Mouse (Mus musculus): ENCODE measurements around the gene Trim67. TPM values are rescaled to one million over a fixed set of nuclear protein-coding genes. Genes with fewer than 3 reads are reported as not detected.

Gene Trim67
- polyA plus RNA-seq, 1 experiment from 2014 or later, result 0.19 TPM

DNA sequence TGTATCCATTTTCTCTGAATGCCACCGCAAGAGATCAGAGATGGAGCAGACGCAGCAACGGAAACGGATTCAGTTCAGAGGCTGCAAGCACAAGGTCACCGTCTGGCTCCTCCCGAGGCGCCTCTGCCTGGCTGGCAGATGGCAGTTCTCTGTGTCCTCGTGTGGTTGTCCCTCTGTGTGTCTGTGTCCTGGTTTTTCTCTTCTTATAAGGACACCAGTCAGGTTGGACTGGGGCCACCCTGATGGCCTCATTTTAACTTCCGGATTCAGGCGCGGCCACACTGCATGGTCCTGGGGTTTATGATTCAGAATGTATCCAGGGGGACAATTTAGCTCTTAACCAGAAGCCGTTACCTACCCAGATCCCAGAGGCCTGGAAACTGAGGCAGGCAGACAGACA lies 23.0 kb downstream of the Trim67 start:
- ATAC-seq (replicated peaks; ENCODE audit: insufficient number of reproducible peaks, insufficient read depth, low FRiP score, low read depth), result no peak
- Histone ChIP-seq H3K4me3 (no peak overlapping the region), H3K27me3 (no peaks in the 10 kb centered on the region), H3K4me2 (no peak overlapping the region), H3K36me3 (no peaks in the 10 kb centered on the region), H3K9ac (no peak overlapping the region), H3K27ac (no peak overlapping the region), H3K9me3 (replicated peaks) (no peaks in the 10 kb centered on the region), H3K4me1 (replicated peaks) (0 out of 2 replicates have a peak, but pooled peaks cover 3% of the 10 kb centered on the region)
- 82% methylated on average over 12 of the region's 12 CpGs for WGBS

DNA sequence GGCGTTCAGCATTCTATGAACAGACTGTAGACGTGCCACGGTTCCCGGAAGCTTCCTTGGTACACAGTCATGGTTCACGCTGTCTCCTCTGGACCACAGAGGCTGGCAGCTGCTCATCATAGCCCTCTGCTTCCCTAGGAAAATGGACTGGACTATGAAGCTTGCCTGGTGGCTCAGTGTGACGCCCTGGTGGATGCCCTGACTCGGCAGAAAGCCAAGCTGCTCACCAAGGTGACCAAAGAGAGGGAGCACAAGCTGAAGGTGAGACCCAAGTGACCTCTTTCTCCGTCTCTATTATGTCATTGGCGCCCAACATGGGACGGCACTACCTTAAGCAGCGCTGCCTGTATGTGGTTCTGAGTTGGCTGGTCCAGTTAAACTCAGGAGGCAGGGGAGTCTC lies 24.0 kb downstream of the Trim67 start:
- Histone ChIP-seq H3K27ac (no peak overlapping the region), H3K36me3 (no peaks in the 10 kb centered on the region), H3K9ac (no peak overlapping the region), H3K4me1 (replicated peaks) (0 out of 2 replicates have a peak, but pooled peaks cover 3% of the 10 kb centered on the region), H3K9me3 (replicated peaks) (no peaks in the 10 kb centered on the region), H3K27me3 (0 out of 2 replicates have a peak, but pooled peaks cover 1% of the 10 kb centered on the region), H3K4me3 (no peak overlapping the region), H3K4me2 (no peak overlapping the region)
- no peak for ATAC-seq (replicated peaks; ENCODE audit: insufficient number of reproducible peaks, insufficient read depth, low FRiP score, low read depth)
- WGBS, result 85% methylated on average over 11 of the region's 11 CpGs

DNA sequence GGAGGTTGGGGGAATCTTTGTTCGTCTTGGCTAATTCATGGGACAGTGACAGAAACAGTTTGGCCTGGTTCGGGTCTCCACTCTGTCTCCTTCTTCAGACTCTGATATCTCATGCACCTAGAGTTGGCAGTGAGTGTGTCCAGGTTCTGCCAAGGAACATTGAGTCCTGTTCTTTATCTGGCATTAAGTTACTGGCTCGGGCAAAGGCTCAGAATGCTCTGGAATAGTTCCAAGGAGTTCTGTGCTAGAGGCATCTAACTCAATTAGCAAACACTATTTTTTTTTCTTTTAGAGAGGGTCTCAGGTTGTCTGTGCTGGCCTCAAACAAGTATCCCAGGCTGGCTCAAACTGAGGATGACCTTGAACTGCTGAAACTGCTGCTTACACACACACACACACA lies 24.5 kb downstream of the Trim67 start:
- Histone ChIP-seq H3K36me3 (no peaks in the 10 kb centered on the region), H3K4me2 (no peak overlapping the region), H3K9me3 (replicated peaks) (no peaks in the 10 kb centered on the region), H3K27ac (no peak overlapping the region), H3K4me1 (replicated peaks) (0 out of 2 replicates have a peak, but pooled peaks cover 3% of the 10 kb centered on the region), H3K4me3 (no peak overlapping the region), H3K9ac (no peak overlapping the region), H3K27me3 (0 out of 2 replicates have a peak, but pooled peaks cover 2% of the 10 kb centered on the region)
- no peak for ATAC-seq (replicated peaks; ENCODE audit: insufficient number of reproducible peaks, insufficient read depth, low FRiP score, low read depth)
- WGBS, result 76% methylated on average over 3 of the region's 3 CpGs

DNA sequence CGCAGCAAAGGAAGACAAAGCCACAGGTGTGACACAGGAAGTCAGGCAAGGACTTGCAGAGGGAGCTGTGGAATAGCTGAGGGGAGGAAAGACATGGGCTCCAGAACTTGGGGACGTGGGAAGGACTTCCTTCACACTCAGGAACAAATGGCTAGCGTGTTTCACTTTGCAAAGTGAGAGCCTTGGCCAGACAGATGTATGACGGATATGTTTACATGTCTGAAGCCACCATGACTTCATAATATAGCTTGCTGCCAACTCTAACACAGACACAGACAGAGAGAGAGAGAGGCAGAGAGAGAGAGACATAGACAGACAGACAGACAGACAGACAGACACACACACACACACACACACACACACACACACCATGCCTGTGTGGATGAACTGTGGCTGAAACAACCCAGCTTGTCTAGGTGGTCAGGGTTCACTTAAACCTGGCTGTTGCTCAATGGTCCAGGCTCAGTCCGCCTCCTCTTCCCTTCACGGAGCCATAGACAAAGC lies 26.8 kb downstream of the Trim67 start:
- H3K4me2 ChIP-seq, result no peak overlapping the region
- no peak overlapping the region for H3K9ac ChIP-seq
- no peak for ATAC-seq (replicated peaks; ENCODE audit: insufficient number of reproducible peaks, insufficient read depth, low FRiP score, low read depth)
- no peaks in the 10 kb centered on the region for H3K9me3 ChIP-seq (replicated peaks)
- no peak overlapping the region for H3K4me3 ChIP-seq
- 0 out of 2 replicates have a peak, but pooled peaks cover 4% of the 10 kb centered on the region for H3K27me3 ChIP-seq
- H3K36me3 ChIP-seq, result no peaks in the 10 kb centered on the region
- WGBS, result 61% methylated on average over 6 of the region's 6 CpGs
- H3K4me1 ChIP-seq (replicated peaks), result 0 out of 2 replicates have a peak, but pooled peaks cover 3% of the 10 kb centered on the region
- no peak overlapping the region for H3K27ac ChIP-seq

DNA sequence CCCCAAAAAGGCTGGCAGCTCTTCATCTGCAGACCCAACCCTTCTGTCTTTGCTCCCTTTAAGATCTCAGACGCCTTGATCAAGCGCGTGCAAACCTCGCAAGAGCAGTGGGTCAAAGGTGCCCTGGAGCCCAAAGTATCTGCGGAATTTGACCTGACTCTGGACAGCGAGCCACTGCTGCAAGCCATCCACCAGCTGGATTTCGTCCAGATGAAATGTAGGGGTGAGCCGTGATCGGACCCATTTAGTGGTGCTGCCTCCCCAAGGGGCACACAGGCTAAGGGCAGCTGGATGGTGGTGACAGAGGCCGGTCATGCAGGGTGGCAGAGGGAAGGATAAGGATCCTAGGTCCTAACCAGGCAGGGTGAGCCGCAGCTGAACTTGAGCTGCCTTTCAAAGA lies 27.2 kb downstream of the Trim67 start:
- 0 out of 2 replicates have a peak, but pooled peaks cover 4% of the 10 kb centered on the region for H3K27me3 ChIP-seq
- no peak overlapping the region for H3K9ac ChIP-seq
- no peak overlapping the region for H3K4me2 ChIP-seq
- ATAC-seq (replicated peaks; ENCODE audit: insufficient number of reproducible peaks, insufficient read depth, low FRiP score, low read depth), result no peak
- H3K27ac ChIP-seq, result no peak overlapping the region
- no peaks in the 10 kb centered on the region for H3K36me3 ChIP-seq
- no peaks in the 10 kb centered on the region for H3K9me3 ChIP-seq (replicated peaks)
- H3K4me3 ChIP-seq, result no peak overlapping the region
- 36% methylated on average over 11 of the region's 11 CpGs for WGBS
- 0 out of 2 replicates have a peak, but pooled peaks cover 3% of the 10 kb centered on the region for H3K4me1 ChIP-seq (replicated peaks)

DNA sequence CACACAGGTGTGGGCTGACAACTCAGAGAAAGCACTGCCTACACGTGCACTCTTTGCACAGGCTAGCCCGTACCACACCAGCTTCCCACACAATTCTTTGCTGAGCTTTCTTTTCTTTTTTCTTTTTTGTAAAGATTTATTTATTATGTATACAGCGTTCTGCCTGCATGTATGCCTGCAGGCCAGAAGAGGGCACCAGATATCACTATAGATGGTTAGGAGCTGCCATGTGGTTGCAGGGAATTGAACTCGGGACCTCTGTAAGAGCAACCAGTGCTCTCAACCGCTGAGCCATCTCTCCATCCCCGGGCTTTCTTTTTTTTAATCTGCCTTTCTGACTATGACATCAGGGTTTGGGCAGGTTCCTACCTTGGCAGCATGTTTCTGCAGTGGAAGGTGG lies 30.6 kb downstream of the Trim67 start:
- Histone ChIP-seq H3K9ac (no peak overlapping the region), H3K4me2 (no peak overlapping the region), H3K36me3 (no peaks in the 10 kb centered on the region), H3K27ac (no peak overlapping the region), H3K9me3 (replicated peaks) (no peaks in the 10 kb centered on the region), H3K4me3 (no peak overlapping the region), H3K27me3 (0 out of 2 replicates have a peak, but pooled peaks cover 4% of the 10 kb centered on the region), H3K4me1 (replicated peaks) (peaks cover 9% of the 10 kb centered on the region; the same call in 1 of the 2 replicates)
- no peak for ATAC-seq (replicated peaks; ENCODE audit: insufficient number of reproducible peaks, insufficient read depth, low FRiP score, low read depth)
- WGBS, result 77% methylated on average over 6 of the region's 6 CpGs

DNA sequence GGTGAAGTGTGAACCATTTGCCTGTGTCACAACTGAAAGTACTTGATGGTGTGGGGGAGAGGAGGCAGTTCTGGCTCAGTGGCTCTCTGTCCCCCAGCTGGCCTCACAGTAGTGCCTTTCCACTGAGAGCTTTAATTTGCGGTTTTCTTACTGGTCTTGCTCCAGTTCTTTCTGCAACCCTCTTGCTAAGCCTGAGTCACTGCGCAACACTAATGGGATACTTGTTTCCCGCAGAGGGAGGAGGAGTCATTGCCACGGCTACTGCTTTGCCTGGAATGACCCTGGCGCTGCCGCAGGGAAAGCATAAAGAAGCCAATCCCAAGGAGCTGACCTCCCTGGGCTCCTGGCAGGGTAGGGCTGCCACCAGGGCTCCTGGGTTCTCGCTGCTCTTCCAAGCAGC lies 33.8 kb downstream of the Trim67 start:
- WGBS, result 33% methylated on average over 7 of the region's 7 CpGs
- Histone ChIP-seq H3K36me3 (no peaks in the 10 kb centered on the region), H3K4me3 (no peak overlapping the region), H3K27ac (no peak overlapping the region), H3K27me3 (0 out of 2 replicates have a peak, but pooled peaks cover 4% of the 10 kb centered on the region), H3K9me3 (replicated peaks) (no peaks in the 10 kb centered on the region), H3K4me1 (replicated peaks) (peaks cover 6% of the 10 kb centered on the region; the same call in 1 of the 2 replicates), H3K4me2 (no peak overlapping the region), H3K9ac (no peak overlapping the region)
- no peak for ATAC-seq (replicated peaks; ENCODE audit: insufficient number of reproducible peaks, insufficient read depth, low FRiP score, low read depth)

DNA sequence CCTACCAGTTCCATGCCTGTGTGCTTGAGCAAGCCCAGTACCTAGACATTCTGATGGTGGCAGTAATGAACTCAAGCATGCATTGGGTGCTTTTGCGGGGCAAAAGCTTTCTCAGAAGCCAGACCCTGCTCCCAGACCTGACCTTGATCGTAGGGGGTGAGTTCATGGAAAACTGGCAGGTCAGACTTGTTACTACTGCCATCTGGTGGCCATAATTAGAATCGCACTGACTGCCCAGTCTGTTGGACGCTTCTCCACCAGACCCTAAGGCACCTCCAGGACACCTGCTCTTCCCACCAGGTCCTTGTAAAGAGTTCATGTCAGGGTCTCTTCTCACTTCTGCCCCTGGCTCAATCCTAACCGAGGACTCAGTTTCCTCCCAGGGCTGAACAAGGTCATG lies 34.5 kb downstream of the Trim67 start:
- H3K4me2 ChIP-seq, result no peak overlapping the region
- H3K36me3 ChIP-seq, result no peaks in the 10 kb centered on the region
- ATAC-seq (replicated peaks; ENCODE audit: insufficient number of reproducible peaks, insufficient read depth, low FRiP score, low read depth), result 0 out of 2 replicates have a peak, but pooled peaks have one; percentile 13
- H3K4me1 ChIP-seq (replicated peaks), result peaks cover 6% of the 10 kb centered on the region; the same call in 1 of the 2 replicates
- no peak overlapping the region for H3K9ac ChIP-seq
- 4% methylated on average over 5 of the region's 5 CpGs for WGBS
- H3K27ac ChIP-seq, result no peak overlapping the region
- 0 out of 2 replicates have a peak, but pooled peaks cover 2% of the 10 kb centered on the region for H3K27me3 ChIP-seq
- H3K4me3 ChIP-seq, result no peak overlapping the region
- H3K9me3 ChIP-seq (replicated peaks), result no peaks in the 10 kb centered on the region

DNA sequence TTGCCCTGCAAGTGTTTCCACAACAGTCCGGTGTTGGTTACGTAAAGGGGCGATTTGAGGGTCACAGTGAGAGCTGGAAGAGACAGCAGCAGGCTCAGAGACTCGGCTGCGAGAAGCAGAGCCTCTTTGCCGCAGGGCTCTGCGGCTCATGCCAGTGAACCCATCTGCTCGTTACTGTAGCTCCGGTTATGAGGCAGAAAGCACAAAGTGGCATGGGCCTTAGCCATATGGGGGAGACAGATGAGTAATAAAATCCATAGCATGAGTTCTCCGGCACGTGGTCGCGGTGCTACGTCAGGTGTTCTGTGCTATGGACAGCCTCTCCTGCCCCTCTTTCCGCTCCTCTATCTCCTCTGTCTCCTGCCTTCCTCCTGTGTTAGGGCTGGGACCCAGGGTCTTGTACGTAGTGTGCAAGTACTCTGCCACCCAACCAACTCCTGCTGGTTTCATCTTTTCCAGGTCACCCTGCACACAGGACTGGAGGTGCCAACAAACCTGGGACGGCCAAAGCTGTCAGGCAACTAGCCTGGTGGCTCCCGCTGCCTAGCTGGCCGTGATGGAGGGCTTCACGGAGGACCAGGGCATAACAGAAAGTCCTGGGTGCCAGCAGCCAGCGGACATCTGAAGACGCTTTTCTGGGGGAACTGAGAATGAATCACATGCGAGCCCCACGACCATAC lies 35.8 kb downstream of the Trim67 start:
- Histone ChIP-seq H3K27ac (no peak overlapping the region), H3K4me3 (no peak overlapping the region), H3K27me3 (no peaks in the 10 kb centered on the region), H3K9me3 (replicated peaks) (no peaks in the 10 kb centered on the region), H3K9ac (no peak overlapping the region), H3K36me3 (no peaks in the 10 kb centered on the region), H3K4me1 (replicated peaks) (peaks cover 15% of the 10 kb centered on the region), H3K4me2 (no peak overlapping the region)
- no peak for ATAC-seq (replicated peaks; ENCODE audit: insufficient number of reproducible peaks, insufficient read depth, low FRiP score, low read depth)
- WGBS, result 80% methylated on average over 24 of the region's 24 CpGs

DNA sequence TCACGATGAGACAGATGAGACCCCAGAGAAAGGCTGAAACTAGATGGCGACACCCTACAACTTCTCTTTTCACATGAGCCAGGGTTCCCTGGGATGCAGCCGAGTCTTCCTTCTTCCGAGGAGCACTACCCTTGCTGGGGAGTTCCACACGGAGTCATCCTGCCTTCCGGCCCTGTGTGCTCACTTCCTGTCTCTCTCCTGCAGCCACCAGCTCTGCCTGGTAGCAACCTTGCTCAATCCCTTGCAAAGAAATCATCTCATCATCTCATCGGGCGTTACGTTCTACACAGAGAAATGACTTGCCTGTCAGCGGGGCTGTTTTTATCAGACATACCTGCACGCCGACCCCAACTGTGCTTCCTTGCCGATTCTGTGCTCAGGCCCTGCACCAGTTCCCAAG lies 37.2 kb downstream of the Trim67 start:
- Histone ChIP-seq H3K9ac (no peak overlapping the region), H3K4me1 (replicated peaks) (peaks cover 22% of the 10 kb centered on the region), H3K27ac (no peak overlapping the region), H3K36me3 (no peaks in the 10 kb centered on the region), H3K4me2 (no peak overlapping the region), H3K27me3 (no peaks in the 10 kb centered on the region), H3K4me3 (no peak overlapping the region), H3K9me3 (replicated peaks) (no peaks in the 10 kb centered on the region)
- WGBS, result 70% methylated on average over 13 of the region's 13 CpGs
- ATAC-seq (replicated peaks; ENCODE audit: insufficient number of reproducible peaks, insufficient read depth, low FRiP score, low read depth), result no peak

DNA sequence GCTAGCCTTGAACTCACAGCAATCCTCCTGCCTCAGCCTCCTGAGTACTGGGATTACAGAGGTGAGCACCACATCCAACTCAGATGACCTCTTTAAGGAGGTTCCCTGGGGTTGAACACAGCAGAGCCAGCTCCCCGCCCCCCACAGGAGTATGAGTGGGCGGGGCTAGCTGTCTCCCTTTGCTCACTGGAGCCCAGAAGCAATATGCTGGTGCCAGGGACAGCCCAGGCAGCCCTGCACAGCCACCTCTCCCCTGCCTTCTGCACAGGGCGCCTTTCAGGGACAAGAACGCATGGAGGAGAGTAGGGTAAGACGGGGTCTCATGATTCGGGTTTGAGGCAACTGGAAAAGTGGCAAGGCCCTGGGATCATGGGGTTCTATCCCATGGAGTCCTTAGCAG lies 38.6 kb downstream of the Trim67 start:
- Histone ChIP-seq H3K27ac (no peak overlapping the region), H3K4me1 (replicated peaks) (peaks cover 22% of the 10 kb centered on the region), H3K9ac (no peak overlapping the region), H3K36me3 (no peaks in the 10 kb centered on the region), H3K4me2 (no peak overlapping the region), H3K4me3 (no peak overlapping the region), H3K9me3 (replicated peaks) (no peaks in the 10 kb centered on the region), H3K27me3 (no peaks in the 10 kb centered on the region)
- no peak for ATAC-seq (replicated peaks; ENCODE audit: insufficient number of reproducible peaks, insufficient read depth, low FRiP score, low read depth)
- 83% methylated on average over 6 of the region's 6 CpGs for WGBS

DNA sequence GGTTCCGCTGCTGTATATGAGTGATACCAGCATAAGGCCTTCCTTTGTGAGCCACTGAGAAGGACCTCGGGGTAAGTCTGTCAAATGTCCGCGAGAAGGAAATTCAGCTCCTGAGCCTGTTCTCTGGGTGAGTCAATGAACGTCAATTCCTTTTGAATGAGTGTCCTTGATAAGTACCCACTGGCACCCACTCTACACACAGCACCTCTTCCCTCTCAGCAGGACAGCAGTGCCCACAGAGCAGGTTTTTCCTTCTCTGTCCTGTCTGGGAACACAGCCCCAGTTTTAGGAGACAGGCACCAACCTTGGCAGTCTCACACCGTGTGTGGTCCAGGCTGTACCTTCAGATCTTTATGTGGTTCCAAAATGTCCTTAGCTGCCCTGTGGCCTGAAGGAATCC lies 39.0 kb downstream of the Trim67 start:
- Histone ChIP-seq H3K4me1 (replicated peaks) (peaks cover 19% of the 10 kb centered on the region), H3K36me3 (no peaks in the 10 kb centered on the region), H3K9ac (no peak overlapping the region), H3K9me3 (replicated peaks) (no peaks in the 10 kb centered on the region), H3K4me3 (no peak overlapping the region), H3K27ac (no peak overlapping the region), H3K4me2 (no peak overlapping the region), H3K27me3 (no peaks in the 10 kb centered on the region)
- no peak for ATAC-seq (replicated peaks; ENCODE audit: insufficient number of reproducible peaks, insufficient read depth, low FRiP score, low read depth)
- 77% methylated on average over 6 of the region's 6 CpGs for WGBS

Data from heart, embryonic 15.5 days (tissue).